Mouse (Mus musculus): Measurements from ENCODE around the gene Padi1. TPM values are rescaled to one million over a fixed set of nuclear protein-coding genes. Genes with fewer than 3 reads are reported as not detected.

Padi1 gene
- polyA plus RNA-seq, 1 experiment = 0.04 TPM

DNA sequence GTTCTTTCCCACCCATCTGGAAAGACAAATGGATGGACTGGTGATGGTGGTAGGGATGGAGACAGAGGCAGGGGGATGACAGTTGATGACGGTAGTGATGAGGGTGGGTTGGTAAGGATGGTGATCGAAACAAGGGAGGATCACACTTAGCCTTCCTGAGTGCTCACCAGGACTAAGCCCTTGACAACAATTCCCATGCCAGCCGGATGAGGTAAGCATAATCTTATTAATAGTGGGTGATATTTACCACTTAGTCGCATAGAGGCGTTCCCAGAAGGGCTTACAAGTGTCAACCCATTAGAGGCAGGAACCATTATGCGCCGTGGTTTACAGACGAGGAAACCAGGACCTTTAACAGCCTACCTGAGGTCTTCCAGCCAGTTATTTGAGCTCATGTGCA, 24.4 kb upstream of the Padi1 start:
- H3K4me1 ChIP-seq (ENCODE audit: control insufficient read depth, insufficient read depth, low read length) = no peaks in the 10 kb centered on the region
- no peak overlapping the region for H3K27ac ChIP-seq (ENCODE audit: insufficient read depth, low read length)
- no peak overlapping the region for H3K4me3 ChIP-seq (ENCODE audit: insufficient read depth, low read length)
- TF ChIP-seq CTCF (IDR thresholded peaks at IDR 0.05; ENCODE audit: extremely low read depth, insufficient read depth, low read length) = no peak
- TF ChIP-seq POLR2A (IDR thresholded peaks at IDR 0.05; ENCODE audit: extremely low read depth, insufficient read depth, low read length) = no peak

DNA sequence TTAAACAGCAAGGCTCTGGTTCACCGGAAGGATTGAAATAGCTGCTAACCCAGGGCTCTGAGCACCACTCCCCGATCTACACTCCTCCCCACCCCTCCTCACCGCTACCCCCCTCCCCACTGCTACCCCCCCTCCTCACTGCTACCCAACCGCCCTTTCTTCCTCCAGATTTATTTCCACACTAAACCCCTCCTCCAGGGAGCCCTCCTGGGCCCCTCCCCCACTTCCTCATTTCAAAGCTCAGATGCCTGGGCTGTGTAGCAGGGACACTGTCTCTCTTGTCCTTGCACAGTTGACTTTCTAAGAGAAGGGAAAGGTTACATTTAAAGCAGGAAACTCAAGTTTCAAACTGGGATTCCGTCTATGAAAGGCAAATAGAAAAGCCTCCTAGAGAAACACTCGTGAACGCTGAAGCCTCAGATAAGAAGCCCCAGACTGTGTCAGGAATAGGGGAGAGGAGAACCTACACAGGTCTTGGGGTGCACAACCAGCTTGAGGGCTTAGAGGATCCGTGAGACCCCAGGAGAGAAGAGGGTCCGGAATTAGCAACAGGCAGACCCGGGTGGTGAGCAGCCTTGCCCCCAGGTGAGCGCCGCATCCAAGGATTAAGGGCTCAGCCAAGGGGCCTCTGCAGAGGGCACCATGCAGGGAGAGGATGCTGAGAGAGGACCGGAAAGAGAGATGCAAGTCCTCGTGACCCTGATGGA, 23.1 kb upstream of the Padi1 start:
- Histone ChIP-seq H3K27ac (ENCODE audit: insufficient read depth, low read length) (no peak overlapping the region), H3K4me1 (ENCODE audit: control insufficient read depth, insufficient read depth, low read length) (no peaks in the 10 kb centered on the region), H3K4me3 (ENCODE audit: insufficient read depth, low read length) (no peak overlapping the region)
- TF ChIP-seq POLR2A (IDR thresholded peaks at IDR 0.05; ENCODE audit: extremely low read depth, insufficient read depth, low read length) = no peak
- no peak for TF ChIP-seq CTCF (IDR thresholded peaks at IDR 0.05; ENCODE audit: extremely low read depth, insufficient read depth, low read length)

DNA sequence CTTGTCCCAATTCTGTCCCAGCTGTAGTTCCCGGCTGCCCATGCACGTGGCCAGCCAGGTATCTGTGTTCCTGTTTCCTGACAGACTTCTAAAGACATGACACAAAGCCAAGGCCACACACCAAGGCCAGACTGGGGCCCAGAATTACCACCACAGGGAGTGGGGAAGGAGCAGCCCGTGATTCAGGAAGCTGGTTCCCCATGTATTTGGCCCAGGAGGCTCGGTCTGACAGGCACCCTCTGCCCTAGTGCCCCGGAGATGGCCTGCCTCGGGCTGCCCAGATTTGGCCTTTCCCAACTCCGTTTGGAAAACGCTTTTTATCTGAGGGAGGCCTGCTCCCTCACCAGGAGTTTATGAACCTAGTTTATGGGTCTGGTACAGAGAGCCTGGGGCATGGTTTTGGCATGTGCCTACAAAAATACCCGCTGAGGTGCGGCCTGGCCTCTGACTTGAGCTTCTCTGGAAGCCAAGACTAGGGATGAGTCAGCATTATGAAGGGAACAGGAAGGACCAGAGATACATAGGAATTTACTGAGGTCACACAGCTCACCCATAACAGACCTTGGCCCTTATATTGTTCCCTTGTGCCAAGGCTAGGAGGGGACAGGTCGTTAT, 16.6 kb upstream of the Padi1 start:
- no peaks in the 10 kb centered on the region for H3K4me1 ChIP-seq (ENCODE audit: control insufficient read depth, insufficient read depth, low read length)
- no peak for TF ChIP-seq CTCF (IDR thresholded peaks at IDR 0.05; ENCODE audit: extremely low read depth, insufficient read depth, low read length)
- TF ChIP-seq POLR2A (IDR thresholded peaks at IDR 0.05; ENCODE audit: extremely low read depth, insufficient read depth, low read length) = no peak
- no peak overlapping the region for H3K27ac ChIP-seq (ENCODE audit: insufficient read depth, low read length)
- no peak overlapping the region for H3K4me3 ChIP-seq (ENCODE audit: insufficient read depth, low read length)

DNA sequence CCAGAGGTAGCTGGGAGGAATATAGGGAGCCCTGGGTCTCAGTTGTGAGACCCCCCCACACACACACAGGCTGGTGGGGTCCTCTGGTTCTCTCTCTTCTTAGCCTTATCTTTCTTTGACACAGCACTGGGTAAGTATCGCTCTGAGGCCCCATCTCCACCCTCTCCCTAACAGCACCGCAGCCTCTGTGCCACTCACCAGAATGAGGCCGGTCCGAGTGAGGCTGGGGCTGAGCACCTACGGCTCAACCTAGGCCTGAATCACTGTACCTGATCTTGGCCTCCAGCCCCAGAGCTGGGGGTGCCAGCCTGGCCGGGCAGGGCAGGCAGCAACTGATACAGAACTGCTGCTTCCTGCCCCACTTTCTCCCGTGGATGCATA, 15.2 kb upstream of the Padi1 start:
- TF ChIP-seq CTCF (IDR thresholded peaks at IDR 0.05; ENCODE audit: extremely low read depth, insufficient read depth, low read length) (no peak), POLR2A (IDR thresholded peaks at IDR 0.05; ENCODE audit: extremely low read depth, insufficient read depth, low read length) (no peak)
- H3K4me1 ChIP-seq (ENCODE audit: control insufficient read depth, insufficient read depth, low read length) = no peaks in the 10 kb centered on the region
- no peak overlapping the region for H3K27ac ChIP-seq (ENCODE audit: insufficient read depth, low read length)
- H3K4me3 ChIP-seq (ENCODE audit: insufficient read depth, low read length) = no peak overlapping the region

DNA sequence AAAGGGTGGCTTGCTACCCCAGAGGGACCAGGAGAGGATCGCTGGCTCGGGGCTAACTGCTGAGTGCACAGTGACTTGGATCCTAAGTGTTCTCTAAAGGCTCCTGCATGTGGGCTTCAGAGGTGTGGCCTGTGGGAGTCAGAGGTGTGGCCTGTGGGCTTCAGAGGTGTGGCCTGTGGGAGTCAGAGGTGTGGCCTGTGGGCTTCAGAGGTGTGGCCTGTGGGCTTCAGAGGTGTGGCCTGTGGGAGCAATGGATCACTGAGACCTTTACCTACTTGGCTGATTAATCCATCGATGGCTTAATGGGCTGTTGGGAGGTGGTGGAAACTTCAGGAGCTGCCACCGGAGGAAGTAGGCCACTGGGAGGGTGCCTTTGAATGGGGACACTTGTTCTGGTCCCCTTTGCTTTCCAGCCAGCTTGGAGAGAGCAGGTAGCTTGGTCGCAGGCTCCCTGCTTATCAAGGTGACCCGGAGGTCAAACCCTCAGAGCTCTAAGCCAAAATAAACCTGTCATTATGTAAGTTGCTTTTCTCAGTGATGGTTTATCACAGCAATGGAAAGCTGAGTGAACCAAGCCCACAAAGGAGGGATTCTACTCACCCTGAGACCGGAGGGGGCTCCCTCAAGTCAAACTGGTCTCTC, 14.7 kb upstream of the Padi1 start:
- Histone ChIP-seq H3K4me3 (ENCODE audit: insufficient read depth, low read length) (no peak overlapping the region), H3K27ac (ENCODE audit: insufficient read depth, low read length) (no peak overlapping the region)
- TF ChIP-seq POLR2A (IDR thresholded peaks at IDR 0.05; ENCODE audit: extremely low read depth, insufficient read depth, low read length) (no peak), CTCF (IDR thresholded peaks at IDR 0.05; ENCODE audit: extremely low read depth, insufficient read depth, low read length) (no peak)

DNA sequence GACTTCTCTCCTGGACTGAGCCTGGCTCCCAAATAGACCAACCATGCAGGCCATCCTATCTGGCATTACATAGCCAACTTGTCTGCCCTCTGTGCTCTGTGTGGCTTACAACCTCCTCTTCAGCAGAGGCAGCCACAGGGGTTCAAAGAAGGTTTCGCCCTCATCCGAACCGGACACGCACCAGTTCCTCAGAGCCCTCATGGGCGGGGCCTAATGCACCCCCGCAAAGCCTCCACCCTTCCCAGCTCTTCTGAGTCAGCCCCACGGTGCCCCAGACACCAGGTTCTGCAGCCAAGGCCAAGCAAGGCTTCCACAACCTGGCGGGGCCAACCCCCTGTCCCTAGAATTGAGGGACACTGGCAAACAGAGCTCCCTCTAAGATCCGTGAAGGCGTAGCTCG, 13.7 kb upstream of the Padi1 start:
- Histone ChIP-seq H3K4me1 (ENCODE audit: control insufficient read depth, insufficient read depth, low read length) (no peaks in the 10 kb centered on the region), H3K27ac (ENCODE audit: insufficient read depth, low read length) (no peak overlapping the region), H3K4me3 (ENCODE audit: insufficient read depth, low read length) (no peak overlapping the region)
- TF ChIP-seq POLR2A (IDR thresholded peaks at IDR 0.05; ENCODE audit: extremely low read depth, insufficient read depth, low read length) (no peak), CTCF (IDR thresholded peaks at IDR 0.05; ENCODE audit: extremely low read depth, insufficient read depth, low read length) (no peak)

More for the DNA sequence above, 14.7 kb upstream of the Padi1 start:
- H3K4me1 ChIP-seq (ENCODE audit: control insufficient read depth, insufficient read depth, low read length) = no peaks in the 10 kb centered on the region

DNA sequence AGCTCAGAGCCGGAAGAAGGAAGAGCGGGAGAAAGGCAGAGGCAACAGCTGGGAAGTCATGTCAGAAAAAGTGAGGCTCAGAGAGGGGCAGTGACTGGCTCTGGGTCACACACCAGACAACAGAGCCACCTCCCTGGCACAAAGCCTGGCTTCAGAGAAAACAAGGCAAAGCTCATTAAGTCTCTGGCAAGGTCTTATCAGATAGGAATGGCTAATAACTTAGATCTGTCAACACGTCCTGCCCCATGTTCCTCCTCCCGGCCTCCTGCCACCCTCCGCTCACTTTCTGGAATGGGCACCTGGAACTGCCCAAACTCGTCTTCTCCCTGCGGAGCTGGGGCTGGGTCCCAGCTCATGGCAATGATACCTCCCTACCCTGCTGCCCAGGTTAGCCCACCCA, 12.2 kb upstream of the Padi1 start:
- TF ChIP-seq CTCF (IDR thresholded peaks at IDR 0.05; ENCODE audit: extremely low read depth, insufficient read depth, low read length) (no peak), POLR2A (IDR thresholded peaks at IDR 0.05; ENCODE audit: extremely low read depth, insufficient read depth, low read length) (no peak)
- H3K4me3 ChIP-seq (ENCODE audit: insufficient read depth, low read length) = no peak overlapping the region
- H3K4me1 ChIP-seq (ENCODE audit: control insufficient read depth, insufficient read depth, low read length) = no peaks in the 10 kb centered on the region
- no peak overlapping the region for H3K27ac ChIP-seq (ENCODE audit: insufficient read depth, low read length)

DNA sequence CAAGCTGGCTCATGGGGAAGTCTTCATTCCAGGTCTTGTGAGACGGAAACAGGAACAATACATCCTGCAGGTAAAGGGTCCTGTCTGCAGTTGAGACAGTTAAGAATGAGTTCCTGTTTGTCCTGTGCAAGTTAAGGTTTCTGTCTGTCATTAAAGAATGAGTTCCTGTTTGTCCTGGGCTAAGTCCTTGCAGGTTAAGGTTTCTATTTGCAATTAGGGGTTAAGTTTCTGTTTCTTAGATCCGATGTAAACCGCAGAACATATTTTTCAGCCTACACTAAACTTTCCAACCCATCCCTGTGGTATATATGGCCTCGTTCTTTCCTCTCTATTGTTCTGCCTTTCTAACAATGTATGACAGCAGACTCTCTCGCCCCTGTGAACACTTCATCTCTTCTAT, 11.5 kb upstream of the Padi1 start:
- Histone ChIP-seq H3K4me3 (ENCODE audit: insufficient read depth, low read length) (no peak overlapping the region), H3K4me1 (ENCODE audit: control insufficient read depth, insufficient read depth, low read length) (no peaks in the 10 kb centered on the region), H3K27ac (ENCODE audit: insufficient read depth, low read length) (no peak overlapping the region)
- TF ChIP-seq POLR2A (IDR thresholded peaks at IDR 0.05; ENCODE audit: extremely low read depth, insufficient read depth, low read length) = no peak
- TF ChIP-seq CTCF (IDR thresholded peaks at IDR 0.05; ENCODE audit: extremely low read depth, insufficient read depth, low read length) = no peak

DNA sequence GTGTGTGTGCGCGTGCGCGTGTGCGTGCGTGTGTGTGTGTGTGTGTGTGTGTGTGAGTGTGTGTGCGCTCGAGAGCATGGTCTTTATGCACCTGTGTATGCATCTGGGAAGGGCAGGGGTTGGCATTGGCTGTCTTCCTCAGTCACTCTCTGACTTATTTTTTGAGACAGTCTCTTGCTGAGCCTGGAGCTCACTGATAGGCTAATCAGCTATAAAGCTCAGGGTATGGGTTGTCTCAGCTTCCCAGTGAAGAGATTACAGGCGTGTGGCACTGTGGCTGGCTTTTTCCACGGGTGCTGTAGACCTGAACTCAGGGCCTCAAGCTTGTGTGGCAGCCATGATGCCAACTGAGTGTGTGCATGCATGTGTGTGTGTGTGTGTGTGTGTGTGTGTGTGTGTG, 9.6 kb upstream of the Padi1 start:
- no peak overlapping the region for H3K27ac ChIP-seq (ENCODE audit: insufficient read depth, low read length)
- no peaks in the 10 kb centered on the region for H3K4me1 ChIP-seq (ENCODE audit: control insufficient read depth, insufficient read depth, low read length)
- H3K4me3 ChIP-seq (ENCODE audit: insufficient read depth, low read length) = no peak overlapping the region
- TF ChIP-seq CTCF (IDR thresholded peaks at IDR 0.05; ENCODE audit: extremely low read depth, insufficient read depth, low read length) (no peak), POLR2A (IDR thresholded peaks at IDR 0.05; ENCODE audit: extremely low read depth, insufficient read depth, low read length) (no peak)

DNA sequence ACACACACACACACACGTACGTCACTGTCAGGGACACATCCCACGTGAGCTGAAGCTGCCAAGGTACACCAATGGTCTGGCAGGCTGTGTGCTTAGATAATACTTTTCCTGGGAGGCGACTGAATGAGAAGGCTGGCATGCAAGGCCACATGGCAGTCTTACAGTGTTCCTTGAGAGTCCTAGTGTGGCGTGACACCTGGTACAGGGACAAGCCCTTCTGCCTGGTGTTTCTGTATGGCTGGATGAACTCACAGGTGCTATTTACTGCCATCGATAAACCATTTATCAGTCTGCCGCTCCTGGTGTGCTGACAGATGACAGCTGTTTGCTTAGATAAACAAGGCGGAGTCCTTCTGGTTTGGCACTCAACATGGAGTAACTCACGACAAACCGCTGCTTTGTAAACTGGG, 8.9 kb upstream of the Padi1 start:
- H3K27ac ChIP-seq (ENCODE audit: insufficient read depth, low read length) = no peak overlapping the region
- no peak for TF ChIP-seq POLR2A (IDR thresholded peaks at IDR 0.05; ENCODE audit: extremely low read depth, insufficient read depth, low read length)
- no peak for TF ChIP-seq CTCF (IDR thresholded peaks at IDR 0.05; ENCODE audit: extremely low read depth, insufficient read depth, low read length)
- H3K4me1 ChIP-seq (ENCODE audit: control insufficient read depth, insufficient read depth, low read length) = no peaks in the 10 kb centered on the region
- H3K4me3 ChIP-seq (ENCODE audit: insufficient read depth, low read length) = no peak overlapping the region

Measured in cortical plate, adult 2 months (tissue).